Mouse (Mus musculus): ENCODE data around the gene Dlst.

- no peak for TF ChIP-seq CTCF (IDR thresholded peaks at IDR 0.05; ENCODE audit: borderline replicate concordance, extremely low read depth, insufficient read depth, insufficient read length)
- TF ChIP-seq POLR2A (IDR thresholded peaks at IDR 0.05; ENCODE audit: borderline replicate concordance, extremely low read depth, insufficient read depth, insufficient read length, poor library complexity, severe bottlenecking): no peak
These were observed 47.3 kb downstream of the Dlst start for GRCm38 (mm10) chr12:85157797-85158460.
